Mouse (Mus musculus) left cerebral cortex, postnatal 25 days (tissue): ENCODE measurements around the gene Fbxl5. TPM values are rescaled to one million over a fixed set of nuclear protein-coding genes. Genes with fewer than 3 reads are reported as not detected.
A peak's percentile ranks its signal among the peaks of the same experiment; 100 is the strongest.

Experiments used
- DNase-seq, 2 experiments: peaks; one replicate each; pipeline ENCODE4 v3.0.0; 2022; ENCODE audit warnings: low spot score in 2 of 2, mixed read lengths in 1 of 2
- intact Hi-C: fragments of 180-260 bp; cut with DNase I; formaldehyde crosslinking; loops from one replicate; pipeline ENCODE4 v1.15.1; 2025
- total RNA-seq, 2 experiments: library from RNA; stranded (reverse); gene quantifications; 2 replicates each; pipeline ENCODE4 v1.2.3; 2021

Fbxl5 gene
- total RNA-seq, 2 experiments from 2014 or later, result 83.8 to 84.4 TPM

DNA sequence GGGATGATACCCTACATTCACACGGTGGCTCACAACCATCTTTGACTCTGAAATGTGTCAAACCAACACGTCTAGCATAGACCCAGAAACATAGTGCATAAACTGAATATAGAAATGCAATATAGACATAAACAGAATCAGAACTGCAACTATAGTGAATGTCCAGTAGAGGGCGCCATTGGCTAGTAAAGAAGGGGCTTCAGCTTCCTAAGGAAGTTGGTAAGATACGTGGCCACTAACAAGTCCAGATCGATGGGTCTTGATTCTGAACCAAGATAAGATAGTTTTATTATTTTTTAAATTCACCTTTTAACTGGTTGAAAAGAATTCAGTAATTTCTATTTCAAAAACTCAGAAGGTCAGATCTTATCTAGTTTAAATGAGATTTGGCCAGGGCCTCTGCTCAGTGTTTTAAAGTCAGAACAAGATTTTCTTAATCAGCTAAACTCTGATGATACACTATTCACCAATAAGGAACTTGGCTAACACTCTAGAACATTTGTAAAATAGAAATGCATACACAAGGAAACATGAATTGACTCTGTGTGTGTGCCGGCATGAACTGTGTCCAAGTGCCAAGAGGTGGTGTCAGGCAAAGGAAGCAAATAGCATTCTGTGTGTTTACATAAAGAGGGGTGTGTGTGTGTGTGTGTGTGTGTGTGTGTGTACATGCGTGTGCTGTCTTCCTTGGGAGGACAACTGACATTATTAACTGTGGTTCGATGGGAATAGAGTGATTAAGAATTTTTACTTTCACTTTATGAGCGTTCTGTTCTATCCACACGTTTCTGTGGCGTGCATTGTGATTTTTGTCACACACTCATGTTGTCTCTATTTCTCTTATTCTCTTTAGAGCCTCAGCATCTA, 19.9 kb upstream of the Fbxl5 start:
- intact Hi-C loops, result loop anchor here (5.0 kb wide), 4 partner anchors 51 to 416 kb away; no protein-coding TSS in a partner anchor
- peak in 1 of 2 experiments; percentile 59 for DNase-seq

GRCm38 (mm10) chr5:43837372-43837771, 15.9 kb upstream of the Fbxl5 start:
- intact Hi-C loops, result loop anchor here (5.0 kb wide), 3 partner anchors 165 to 435 kb away; partner anchors contain the start of gene Prom1
- peak; percentile 35 to 64 for DNase-seq

GRCm38 (mm10) chr5:43836590-43836989, 15.2 kb upstream of the Fbxl5 start:
- intact Hi-C loops, result loop anchor here (5.0 kb wide), 3 partner anchors 164 to 436 kb away; partner anchors contain the start of gene Prom1
- DNase-seq, result peak in 1 of 2 experiments; percentile 16

DNA sequence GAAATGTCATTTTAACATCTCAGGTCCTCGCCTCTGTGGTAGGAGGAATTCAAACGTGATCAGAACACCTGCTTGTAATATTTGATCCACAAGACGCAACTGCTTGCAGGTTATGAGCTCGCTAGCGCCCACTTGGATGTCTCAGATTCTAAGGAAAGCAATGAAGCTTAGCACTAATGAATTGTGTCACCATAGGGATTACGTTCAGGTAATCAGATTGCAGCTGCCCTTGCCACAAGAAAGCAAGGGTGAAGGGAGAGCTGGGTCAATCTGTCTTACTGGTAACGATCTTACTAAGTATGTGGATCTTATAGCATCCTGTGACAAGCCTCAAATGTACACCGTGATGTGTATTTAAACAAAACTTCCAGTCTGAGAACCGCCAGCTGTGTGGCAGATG, 5.9 kb upstream of the Fbxl5 start:
- DNase-seq, result no peak
- intact Hi-C loops, result no loop called here

DNA sequence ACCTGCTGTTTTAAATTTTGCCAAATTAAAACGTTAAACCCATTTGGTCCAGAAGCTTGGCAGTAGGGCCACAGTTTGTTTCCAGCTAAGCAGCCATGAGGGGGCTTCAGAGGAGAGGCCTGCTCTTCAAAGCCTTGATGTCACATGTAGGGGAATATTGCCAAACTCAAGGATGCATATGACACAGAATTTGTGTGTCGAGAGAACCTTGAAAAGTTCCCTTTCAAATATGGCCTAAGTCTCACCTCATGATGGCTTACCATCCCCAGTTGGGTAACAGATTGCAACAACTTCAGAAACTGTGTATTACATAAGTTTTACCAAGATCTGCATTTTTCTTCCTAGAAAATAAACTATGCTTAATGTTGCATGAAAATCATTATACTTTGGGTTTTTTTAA, 5.4 kb upstream of the Fbxl5 start:
- no peak for DNase-seq
- intact Hi-C loops, result no loop called here

DNA sequence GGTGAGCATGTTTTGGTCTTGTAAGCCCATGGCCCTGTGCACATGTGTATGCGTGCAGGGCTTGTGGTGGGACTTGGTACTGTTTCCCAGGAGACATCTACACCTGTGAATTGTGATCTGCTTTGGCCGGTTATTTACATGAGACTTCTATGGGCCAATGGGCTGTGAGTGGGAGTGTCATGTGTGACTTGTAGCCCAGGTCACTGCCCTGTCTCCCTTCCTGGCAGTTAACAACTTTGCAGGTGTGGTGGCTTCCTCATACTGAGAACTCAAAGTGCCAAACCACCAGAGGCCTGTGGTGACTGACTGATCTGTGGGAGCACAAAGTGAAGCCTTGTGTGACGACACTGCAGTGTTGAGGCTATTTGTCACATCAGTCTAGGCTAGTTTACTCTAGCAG, 3.1 kb upstream of the Fbxl5 start:
- no peak for DNase-seq
- intact Hi-C loops, result no loop called here

GRCm38 (mm10) chr5:43822824-43823223, 1.4 kb upstream of the Fbxl5 start:
- intact Hi-C loops, result no loop called here
- DNase-seq, result no peak

DNA sequence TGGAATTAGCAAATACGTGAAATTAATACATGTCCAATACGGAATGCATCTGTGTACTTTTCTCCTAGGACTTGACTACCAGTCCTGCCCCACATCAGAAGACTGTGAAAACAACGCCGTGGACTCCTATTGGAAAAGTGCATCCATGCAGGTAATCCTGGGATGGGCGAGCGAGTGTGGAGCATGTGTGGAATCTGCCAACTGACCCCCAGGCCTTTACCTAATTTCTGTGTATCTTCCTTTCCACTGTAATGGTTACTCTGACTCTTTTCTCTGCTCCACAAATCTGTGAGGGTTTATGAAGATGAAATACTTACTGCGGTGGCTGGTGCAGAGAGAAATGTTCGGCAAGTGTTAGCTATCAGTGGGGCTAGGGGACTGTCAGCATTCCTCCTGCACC, 761 bp upstream of the Fbxl5 start:
- no peak for DNase-seq
- intact Hi-C loops, result no loop called here

DNA sequence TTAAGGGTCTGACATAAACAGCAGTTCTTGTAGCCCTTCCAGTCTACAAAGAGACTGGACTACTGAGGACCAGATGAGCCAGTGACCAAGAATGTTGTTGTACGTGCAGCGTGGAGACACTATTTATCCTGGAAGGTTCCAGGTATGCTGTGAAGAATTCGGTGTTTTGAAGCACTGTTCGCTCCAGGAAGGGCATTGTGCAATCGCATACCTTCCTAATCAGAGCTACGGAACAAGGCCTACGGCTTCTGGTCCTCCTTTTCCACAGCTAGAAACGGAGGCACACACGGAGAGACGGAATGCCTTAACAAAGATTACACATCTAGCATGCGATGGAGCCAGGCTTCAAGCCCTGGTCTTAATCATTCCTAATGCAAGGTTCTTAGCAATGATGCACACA, 653 bp downstream of the Fbxl5 start:
- intact Hi-C loops, result no loop called here
- DNase-seq, result no peak

DNA sequence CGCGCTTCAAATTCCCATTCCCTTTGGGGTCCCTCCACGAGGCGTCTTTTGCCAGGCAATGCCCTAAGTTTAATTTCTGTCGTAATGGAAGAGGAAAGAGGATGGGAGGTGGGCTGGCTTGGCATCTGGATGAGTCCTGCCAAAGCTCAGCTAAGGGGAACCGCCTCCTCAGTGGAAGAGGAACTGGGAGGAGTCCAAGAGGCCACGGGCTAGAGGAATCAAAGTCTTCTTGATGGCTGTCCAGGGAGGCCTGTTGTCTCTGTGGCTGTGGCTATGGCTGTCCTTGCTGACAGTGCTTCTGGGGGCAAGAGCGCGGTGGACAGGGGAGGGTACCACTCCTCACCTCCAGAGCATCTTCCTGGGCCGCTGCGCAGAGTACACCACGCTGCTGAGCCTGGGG, 2.7 kb downstream of the Fbxl5 start, which contains the start of gene Bst1:
TSS of gene Bst1 (plus strand) at position 191 of the 400 bp plus-strand sequence.
- DNase-seq, result no peak
- intact Hi-C loops, result no loop called here

GRCm38 (mm10) chr5:43815769-43816168, 5.7 kb downstream of the Fbxl5 start:
- intact Hi-C loops, result no loop called here
- no peak for DNase-seq

GRCm38 (mm10) chr5:43814536-43814935, 6.9 kb downstream of the Fbxl5 start:
- intact Hi-C loops, result no loop called here

DNA sequence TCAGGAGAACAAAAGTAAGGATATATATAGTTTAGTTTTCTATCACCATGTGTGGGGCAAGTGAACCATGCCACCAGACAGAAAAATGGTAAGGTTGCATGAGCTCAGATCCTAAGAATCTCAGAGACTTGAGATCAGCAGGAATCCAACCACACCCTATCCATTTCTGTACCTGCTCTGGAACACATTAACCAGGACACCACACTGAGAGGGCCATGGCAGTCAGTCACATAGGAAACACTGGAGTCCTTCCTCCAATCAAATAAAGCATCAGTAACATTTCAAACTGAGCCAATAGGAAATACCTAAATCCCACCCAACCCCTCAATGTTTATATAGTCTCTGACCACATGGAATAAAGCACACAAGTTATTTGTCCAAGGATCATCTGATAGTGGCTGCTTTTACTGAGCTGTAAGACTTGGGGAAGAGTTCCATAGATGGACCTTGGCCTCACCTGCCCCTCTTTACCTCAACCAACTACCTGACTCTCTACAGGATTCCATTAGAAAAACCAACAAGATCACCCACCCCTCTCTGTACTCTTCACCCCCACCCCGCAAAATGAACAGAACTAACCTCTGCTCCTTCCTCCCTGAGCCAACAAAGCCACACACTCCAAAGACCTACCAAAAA, 10.9 kb downstream of the Fbxl5 start:
- no peak for DNase-seq
- intact Hi-C loops, result no loop called here

More at GRCm38 (mm10) chr5:43814536-43814935, 6.9 kb downstream of the Fbxl5 start:
- no peak for DNase-seq

- peak; percentile 81 to 86 for DNase-seq
- intact Hi-C loops, result no loop called here
Measured at GRCm38 (mm10) chr5:43807744-43808696, 13.4 kb downstream of the Fbxl5 start.

DNA sequence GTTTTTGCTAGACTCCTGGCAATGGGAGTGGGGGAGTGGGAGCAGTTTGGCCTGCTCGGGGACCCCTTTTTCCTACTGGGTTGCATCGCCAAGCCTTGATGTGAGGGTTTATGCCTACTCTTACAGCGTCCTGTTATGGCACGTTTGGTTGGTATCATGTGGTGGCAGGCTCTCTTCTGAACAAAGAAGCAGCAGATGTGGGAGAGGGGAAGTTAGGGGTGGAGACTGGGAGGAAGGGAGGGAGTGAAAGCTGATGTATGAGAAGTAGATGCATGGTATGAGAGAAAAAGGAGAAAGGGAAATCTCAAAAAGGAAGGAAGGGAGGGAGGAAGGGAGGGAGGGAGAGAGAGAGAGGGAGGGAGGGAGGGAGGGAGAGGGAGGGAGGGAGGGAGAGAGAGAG, 14.5 kb downstream of the Fbxl5 start:
- no peak for DNase-seq
- intact Hi-C loops, result no loop called here

GRCm38 (mm10) chr5:43806340-43806739, 15.1 kb downstream of the Fbxl5 start:
- no peak for DNase-seq
- intact Hi-C loops, result no loop called here

DNA sequence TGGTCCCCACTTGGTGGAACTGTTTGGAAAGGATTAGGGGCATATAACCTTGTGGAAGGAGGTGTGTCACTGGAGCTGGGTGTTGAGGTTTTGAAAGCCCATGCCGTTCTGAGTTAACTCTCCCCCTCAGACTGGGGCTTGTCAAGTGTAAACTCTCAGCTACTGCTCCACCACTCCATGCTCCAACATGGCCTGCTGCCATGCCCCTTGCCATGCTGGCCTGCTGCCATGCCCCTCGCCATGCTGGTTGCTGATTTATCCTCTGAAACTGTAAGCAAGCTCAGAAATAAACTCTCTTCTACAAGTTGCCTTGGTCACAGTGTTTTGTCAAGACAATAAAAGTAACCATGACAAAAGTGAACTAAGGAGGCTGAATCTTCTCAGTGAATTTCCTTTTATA, 16.0 kb downstream of the Fbxl5 start:
- no peak for DNase-seq
- intact Hi-C loops, result no loop called here

- DNase-seq, result no peak
- intact Hi-C loops, result no loop called here
Measured at GRCm38 (mm10) chr5:43801798-43802197, 19.6 kb downstream of the Fbxl5 start.

- no peak for DNase-seq
- intact Hi-C loops, result no loop called here
Measured at GRCm38 (mm10) chr5:43801253-43801652, 20.2 kb downstream of the Fbxl5 start.

- intact Hi-C loops, result no loop called here
- no peak for DNase-seq
Measured at GRCm38 (mm10) chr5:43800700-43801099, 20.7 kb downstream of the Fbxl5 start.
